Mouse (Mus musculus): ENCODE results near the gene Nfkbiz.

Nfkbiz gene

GRCm38 (mm10) chr16:55798845-55799244 lies 39.9 kb downstream of the Nfkbiz start:
- no peak for DNase-seq

GRCm38 (mm10) chr16:55790326-55790725 lies 48.4 kb downstream of the Nfkbiz start:
- no peak for DNase-seq

DNA sequence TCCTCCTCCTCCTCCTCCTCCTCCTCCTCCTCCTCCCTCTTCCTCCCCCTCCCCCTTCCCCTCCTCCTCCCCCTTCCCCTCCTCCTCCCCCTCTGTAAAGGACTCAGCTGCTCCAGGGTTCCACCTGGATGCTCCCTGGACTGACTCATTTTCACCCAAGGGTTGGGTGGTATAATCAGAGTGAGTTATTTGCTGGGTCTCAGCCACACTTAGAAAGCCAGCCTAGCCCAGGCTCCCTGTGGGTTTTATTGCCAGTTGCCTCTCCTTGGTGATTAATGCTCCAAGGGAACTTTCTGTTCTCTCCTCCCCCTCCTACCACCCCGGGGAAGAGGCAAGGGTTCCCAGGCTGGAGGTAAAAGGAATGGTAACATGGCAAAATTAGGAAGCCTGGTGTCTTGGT lies 49.4 kb downstream of the Nfkbiz start:
- no peak for DNase-seq

- no peak for DNase-seq
Measured at GRCm38 (mm10) chr16:55788671-55789070, 50.0 kb downstream of the Nfkbiz start.

- no peak for DNase-seq
Measured at GRCm38 (mm10) chr16:55787385-55788072, 51.2 kb downstream of the Nfkbiz start.

GRCm38 (mm10) chr16:55784379-55784778 lies 54.3 kb downstream of the Nfkbiz start:
- no peak for DNase-seq

GRCm38 (mm10) chr16:55783923-55784322 lies 54.8 kb downstream of the Nfkbiz start:
- no peak for DNase-seq

GRCm38 (mm10) chr16:55782911-55783310 lies 55.8 kb downstream of the Nfkbiz start:
- DNase-seq, result no peak

- no peak for DNase-seq
Measured at GRCm38 (mm10) chr16:55781809-55782208, 56.9 kb downstream of the Nfkbiz start.

- no peak for DNase-seq
Measured at GRCm38 (mm10) chr16:55780958-55781558, 57.6 kb downstream of the Nfkbiz start.

DNA sequence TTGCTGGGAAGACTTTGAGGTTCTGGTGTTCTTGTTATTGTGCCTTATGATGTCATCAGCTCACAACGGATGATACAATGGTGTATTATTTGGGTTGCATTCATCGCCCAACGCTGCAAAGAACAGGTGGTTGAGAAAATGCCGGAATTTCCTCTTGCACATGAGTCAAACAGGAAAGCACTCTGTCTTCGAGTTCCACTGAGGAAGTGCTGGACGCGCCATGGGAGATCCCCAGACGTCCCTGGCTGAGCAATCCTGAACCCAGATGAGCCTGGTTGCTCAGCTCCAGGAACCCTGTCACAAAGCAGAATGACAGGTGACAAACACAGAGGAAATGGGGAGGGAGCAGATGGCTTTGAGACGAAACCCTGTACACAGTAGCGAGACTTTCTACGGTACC lies 62.4 kb downstream of the Nfkbiz start:
- DNase-seq, result no peak

DNA sequence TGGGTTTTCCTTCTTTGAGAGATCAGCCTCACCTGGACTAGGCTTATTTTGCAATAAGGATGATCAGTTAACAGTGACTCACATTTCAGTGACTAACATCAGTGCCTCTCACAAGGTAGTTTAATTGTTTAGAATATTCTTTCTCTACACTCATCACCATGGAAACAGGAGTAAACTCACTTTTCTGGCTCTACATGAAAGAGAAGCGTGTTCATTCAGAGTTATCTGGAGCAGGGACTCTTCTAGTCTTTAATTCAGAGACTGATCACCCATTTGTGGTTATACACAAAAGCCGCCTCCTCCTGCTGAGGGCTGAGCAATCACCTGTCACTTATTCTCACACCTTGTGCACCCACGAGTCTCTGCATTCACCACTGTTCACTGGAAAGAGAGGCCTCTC lies 68.5 kb downstream of the Nfkbiz start:
- no peak for DNase-seq
